Mouse (Mus musculus) megakaryocyte, embryonic 14.5 days (primary cell): ENCODE measurements at regions not wholly inside any gene's neighbourhood (a gene's known extent, or its start where the extent isn't known, plus 50 kb on each side); places are given as distances from the start of the nearest gene placed in this dataset.

Experiments
- FLI1 ChIP-seq: IDR thresholded peaks from 2 replicates; pipeline ENCODE4 v1.6.1; 2012; ENCODE audit warnings: low read length, inconsistent platforms, mixed read lengths
- GATA1 ChIP-seq: IDR thresholded peaks from 3 replicates; pipeline ENCODE4 v1.6.1; 2012; ENCODE audit warnings: mixed read lengths, low read length, inconsistent platforms, borderline replicate concordance

GRCm38 (mm10) chr7:36859428-36859827 is 161.5 kb downstream of the Tshz3 start:
- no peak for TF ChIP-seq GATA1
- no peak for TF ChIP-seq FLI1
